Mouse (Mus musculus): ENCODE measurements around the gene Cnn3. TPM values are rescaled to one million over a fixed set of nuclear protein-coding genes. Genes with fewer than 3 reads are reported as not detected.

Gene Cnn3
- polyA plus RNA-seq, 1 experiment from 2014 or later: 342 TPM

DNA sequence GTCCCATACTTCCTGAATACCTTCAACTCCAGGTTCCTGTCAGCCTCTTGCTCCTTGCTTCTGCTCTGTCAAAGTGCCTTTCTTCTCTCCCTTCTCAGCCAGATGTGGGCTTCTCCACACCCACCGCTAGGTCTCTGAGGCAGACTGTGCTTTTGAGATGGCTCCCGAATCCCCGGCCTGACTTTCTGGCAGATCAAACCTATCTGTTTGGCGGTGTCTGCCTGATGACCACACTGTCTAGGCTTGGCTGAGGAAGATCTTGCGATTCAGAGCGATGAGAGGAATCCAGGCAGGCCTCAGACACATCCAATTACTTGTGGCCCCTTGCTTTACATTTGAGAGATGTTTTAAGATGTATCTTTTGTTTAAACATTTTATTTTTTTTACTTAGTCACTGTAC is 24.2 kb upstream of the Cnn3 start:
- H3K9ac ChIP-seq (replicated peaks; ENCODE audit: low read depth): no peak overlapping the region
- TF ChIP-seq CTCF (IDR thresholded peaks at IDR 0.05) (no peak), EP300 (IDR thresholded peaks at IDR 0.05) (no peak)
- no peaks in the 10 kb centered on the region for H3K27me3 ChIP-seq (replicated peaks; ENCODE audit: insufficient read depth, low read length)
- no peak for DNase-seq (ENCODE audit: low spot score)
- no peaks in the 10 kb centered on the region for H3K4me1 ChIP-seq (ENCODE audit: insufficient read depth, low read depth, low read length)
- H3K4me3 ChIP-seq (ENCODE audit: low read depth, low read length): no peak overlapping the region
- WGBS: 81% methylated on average over 6 of the region's 6 CpGs
- no peak overlapping the region for H3K4me2 ChIP-seq (replicated peaks; ENCODE audit: low read depth, low read length)
- H3K27ac ChIP-seq (ENCODE audit: low read length): no peak overlapping the region
- no peaks in the 10 kb centered on the region for H3K36me3 ChIP-seq (ENCODE audit: insufficient read depth, low read length)
- no peak for ATAC-seq
- H3K9me3 ChIP-seq (ENCODE audit: low read length): no peaks in the 10 kb centered on the region

DNA sequence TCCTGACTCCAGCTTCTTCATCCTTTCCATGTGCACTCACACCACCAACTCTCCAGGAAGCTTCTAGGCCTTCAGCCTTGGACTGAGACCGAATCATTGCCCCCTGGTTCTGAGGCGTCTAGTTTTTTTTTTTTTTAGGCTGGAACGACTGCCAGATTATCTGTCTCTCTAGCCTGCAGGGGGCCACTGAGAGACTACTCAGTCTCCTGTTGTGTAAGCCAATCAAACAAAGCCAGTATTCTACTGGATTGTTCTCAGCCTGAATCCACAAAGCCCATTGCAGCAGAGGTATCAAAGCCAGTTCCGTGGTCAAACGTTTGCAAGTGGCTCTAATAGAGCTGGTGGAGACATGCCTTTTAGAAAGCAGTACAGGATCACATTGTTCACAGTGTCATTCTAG is 22.8 kb upstream of the Cnn3 start:
- no peak for DNase-seq (ENCODE audit: low spot score)

DNA sequence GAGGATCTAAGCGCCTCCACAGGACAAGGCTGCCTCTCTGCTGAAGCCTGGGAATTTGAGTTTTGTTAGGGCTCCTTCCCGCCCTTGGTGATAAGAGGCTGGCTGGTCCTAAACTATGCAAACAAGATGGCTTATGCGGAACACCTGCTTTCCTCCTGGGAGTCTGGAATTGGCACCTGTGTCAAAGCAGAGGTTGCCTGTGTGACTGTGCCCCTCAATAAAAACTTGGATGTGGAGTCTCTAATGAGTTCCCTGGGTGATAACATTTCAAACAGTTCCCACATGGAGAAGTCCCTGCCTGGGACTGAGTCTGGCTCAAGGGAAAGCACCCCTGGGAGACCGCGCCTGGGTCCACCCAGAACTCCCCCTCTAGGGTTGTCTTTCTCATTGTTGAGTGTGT is 21.2 kb upstream of the Cnn3 start:
- 57% methylated on average over 5 of the region's 5 CpGs for WGBS
- H3K4me2 ChIP-seq (replicated peaks; ENCODE audit: low read depth, low read length): no peak overlapping the region

More for the DNA sequence above, 22.8 kb upstream of the Cnn3 start:
- Histone ChIP-seq H3K27me3 (replicated peaks; ENCODE audit: insufficient read depth, low read length) (no peaks in the 10 kb centered on the region), H3K4me2 (replicated peaks; ENCODE audit: low read depth, low read length) (no peak overlapping the region), H3K4me1 (ENCODE audit: insufficient read depth, low read depth, low read length) (no peaks in the 10 kb centered on the region), H3K9me3 (ENCODE audit: low read length) (no peaks in the 10 kb centered on the region), H3K27ac (ENCODE audit: low read length) (no peak overlapping the region), H3K4me3 (ENCODE audit: low read depth, low read length) (no peak overlapping the region), H3K36me3 (ENCODE audit: insufficient read depth, low read length) (no peaks in the 10 kb centered on the region), H3K9ac (replicated peaks; ENCODE audit: low read depth) (no peak overlapping the region)
- 51% methylated on average over 5 of the region's 5 CpGs for WGBS
- TF ChIP-seq CTCF (IDR thresholded peaks at IDR 0.05) (no peak), EP300 (IDR thresholded peaks at IDR 0.05) (no peak)
- no peak for ATAC-seq

DNA sequence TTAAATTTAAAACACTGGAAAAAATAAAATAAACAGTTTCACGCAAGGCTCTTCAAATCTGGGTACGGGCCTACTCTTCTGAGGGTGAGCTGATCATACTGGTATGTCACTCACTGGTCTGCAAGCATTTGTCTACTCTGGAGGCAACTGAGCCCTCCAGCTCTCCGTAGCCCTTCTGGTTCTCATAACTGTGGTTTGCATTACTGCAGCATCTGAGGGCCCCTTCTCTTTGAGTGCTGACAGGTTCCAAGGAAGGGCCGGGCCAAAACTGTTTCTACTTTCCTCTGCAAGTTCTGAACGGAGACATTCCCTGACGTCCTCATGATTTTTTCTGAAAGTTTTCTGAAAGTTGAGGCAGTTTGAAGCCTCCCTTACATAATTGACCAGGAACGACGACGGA is 18.9 kb upstream of the Cnn3 start:
- DNase-seq (ENCODE audit: low spot score): no peak
- TF ChIP-seq CTCF (IDR thresholded peaks at IDR 0.05): no peak
- no peak for TF ChIP-seq EP300 (IDR thresholded peaks at IDR 0.05)
- 54% methylated on average over 9 of the region's 9 CpGs for WGBS

More for the DNA sequence above, 21.2 kb upstream of the Cnn3 start:
- TF ChIP-seq CTCF (IDR thresholded peaks at IDR 0.05) (no peak), EP300 (IDR thresholded peaks at IDR 0.05) (no peak)
- no peaks in the 10 kb centered on the region for H3K36me3 ChIP-seq (ENCODE audit: insufficient read depth, low read length)
- no peaks in the 10 kb centered on the region for H3K4me1 ChIP-seq (ENCODE audit: insufficient read depth, low read depth, low read length)
- no peaks in the 10 kb centered on the region for H3K9me3 ChIP-seq (ENCODE audit: low read length)
- no peak overlapping the region for H3K4me3 ChIP-seq (ENCODE audit: low read depth, low read length)
- no peaks in the 10 kb centered on the region for H3K27me3 ChIP-seq (replicated peaks; ENCODE audit: insufficient read depth, low read length)
- no peak overlapping the region for H3K27ac ChIP-seq (ENCODE audit: low read length)
- no peak overlapping the region for H3K9ac ChIP-seq (replicated peaks; ENCODE audit: low read depth)
- no peak for ATAC-seq
- DNase-seq (ENCODE audit: low spot score): no peak

DNA sequence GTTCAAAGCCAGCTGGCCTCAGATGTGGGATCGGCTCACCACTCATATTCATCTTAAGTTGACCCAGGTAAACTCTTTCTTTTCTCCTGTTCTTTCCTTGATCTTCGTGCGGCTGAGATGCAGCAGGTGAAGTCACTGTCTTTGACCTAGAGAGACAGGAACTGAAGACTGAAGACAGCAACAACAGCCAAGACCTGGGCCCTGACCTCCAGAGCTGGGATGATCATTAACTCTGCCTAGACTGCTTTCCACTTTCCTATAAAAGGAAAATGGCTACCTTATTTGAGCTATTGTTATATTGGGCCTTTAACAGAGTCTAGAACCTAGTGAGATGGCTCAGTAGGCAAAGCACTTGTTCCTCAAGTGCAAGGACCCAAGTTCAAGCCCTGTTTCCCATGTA is 17.9 kb upstream of the Cnn3 start:
- no peak overlapping the region for H3K4me3 ChIP-seq (ENCODE audit: low read depth, low read length)
- H3K4me2 ChIP-seq (replicated peaks; ENCODE audit: low read depth, low read length): no peak overlapping the region
- H3K4me1 ChIP-seq (ENCODE audit: insufficient read depth, low read depth, low read length): no peaks in the 10 kb centered on the region
- H3K9me3 ChIP-seq (ENCODE audit: low read length): no peaks in the 10 kb centered on the region
- 91% methylated on average over 3 of the region's 3 CpGs for WGBS
- DNase-seq (ENCODE audit: low spot score) (no peak), ATAC-seq (no peak)
- no peak overlapping the region for H3K9ac ChIP-seq (replicated peaks; ENCODE audit: low read depth)
- no peaks in the 10 kb centered on the region for H3K36me3 ChIP-seq (ENCODE audit: insufficient read depth, low read length)
- TF ChIP-seq CTCF (IDR thresholded peaks at IDR 0.05) (no peak), EP300 (IDR thresholded peaks at IDR 0.05) (no peak)
- no peak overlapping the region for H3K27ac ChIP-seq (ENCODE audit: low read length)
- no peaks in the 10 kb centered on the region for H3K27me3 ChIP-seq (replicated peaks; ENCODE audit: insufficient read depth, low read length)

More for the DNA sequence above, 18.9 kb upstream of the Cnn3 start:
- Histone ChIP-seq H3K27ac (ENCODE audit: low read length) (no peak overlapping the region), H3K36me3 (ENCODE audit: insufficient read depth, low read length) (no peaks in the 10 kb centered on the region), H3K4me3 (ENCODE audit: low read depth, low read length) (no peak overlapping the region), H3K4me1 (ENCODE audit: insufficient read depth, low read depth, low read length) (no peaks in the 10 kb centered on the region), H3K9ac (replicated peaks; ENCODE audit: low read depth) (no peak overlapping the region), H3K9me3 (ENCODE audit: low read length) (no peaks in the 10 kb centered on the region), H3K27me3 (replicated peaks; ENCODE audit: insufficient read depth, low read length) (no peaks in the 10 kb centered on the region), H3K4me2 (replicated peaks; ENCODE audit: low read depth, low read length) (no peak overlapping the region)
- no peak for ATAC-seq

- H3K27me3 ChIP-seq (replicated peaks; ENCODE audit: insufficient read depth, low read length): no peaks in the 10 kb centered on the region
- TF ChIP-seq EP300 (IDR thresholded peaks at IDR 0.05) (no peak), CTCF (IDR thresholded peaks at IDR 0.05) (no peak)
- H3K27ac ChIP-seq (ENCODE audit: low read length): no peak overlapping the region
- no peak overlapping the region for H3K4me2 ChIP-seq (replicated peaks; ENCODE audit: low read depth, low read length)
- no peak for ATAC-seq
- 66% methylated on average over 6 of the region's 6 CpGs for WGBS
- no peak for DNase-seq (ENCODE audit: low spot score)
- no peaks in the 10 kb centered on the region for H3K36me3 ChIP-seq (ENCODE audit: insufficient read depth, low read length)
- H3K9ac ChIP-seq (replicated peaks; ENCODE audit: low read depth): no peak overlapping the region
- no peak overlapping the region for H3K4me3 ChIP-seq (ENCODE audit: low read depth, low read length)
- no peaks in the 10 kb centered on the region for H3K9me3 ChIP-seq (ENCODE audit: low read length)
- no peaks in the 10 kb centered on the region for H3K4me1 ChIP-seq (ENCODE audit: insufficient read depth, low read depth, low read length)
Observed at GRCm38 (mm10) chr3:121411450-121411849, 14.8 kb upstream of the Cnn3 start.
